Mouse (Mus musculus) T-helper 2 cell (primary cell): ENCODE data around the gene Usp21.
"Not testable (repeated sequence)": the region's sequence is repeated elsewhere in the genome, so short reads cannot be mapped to it uniquely, and the experiment has no call there.

Source experiments
- in situ Hi-C: fragments of 300-600 bp; cut with MboI, MseI; formaldehyde crosslinking; loops from one replicate; pipeline ENCODE4 v1.15.1; 2025; ENCODE audit warnings: high pct_unique_total_duplicates

Usp21 gene

GRCm38 (mm10) chr1:171245353-171245752 lies 42.4 kb downstream of the Usp21 start:
- in situ Hi-C loops = no loop called here

- in situ Hi-C loops = not testable (repeated sequence)
Observed at GRCm38 (mm10) chr1:171241952-171242351, 45.8 kb downstream of the Usp21 start.

GRCm38 (mm10) chr1:171240911-171241310 lies 46.9 kb downstream of the Usp21 start:
- in situ Hi-C loops = no loop called here

- in situ Hi-C loops = no loop called here
Observed at GRCm38 (mm10) chr1:171239992-171240744, 47.6 kb downstream of the Usp21 start.

GRCm38 (mm10) chr1:171238463-171238862 lies 49.3 kb downstream of the Usp21 start:
- in situ Hi-C loops = no loop called here

GRCm38 (mm10) chr1:171237438-171237837 lies 50.4 kb downstream of the Usp21 start:
- in situ Hi-C loops = no loop called here

- in situ Hi-C loops = no loop called here
Observed at GRCm38 (mm10) chr1:171235791-171236190, 52.0 kb downstream of the Usp21 start.

GRCm38 (mm10) chr1:171234538-171234937 lies 53.3 kb downstream of the Usp21 start:
- in situ Hi-C loops = no loop called here

- in situ Hi-C loops = no loop called here
Observed at GRCm38 (mm10) chr1:171234126-171234525, 53.7 kb downstream of the Usp21 start, which contains the start of gene Fcer1g. Gene Fcer1g (minus strand): TSS chr1:171234365.

- in situ Hi-C loops = no loop called here
Observed at GRCm38 (mm10) chr1:171232800-171233730, 54.7 kb downstream of the Usp21 start.

- in situ Hi-C loops = no loop called here
Observed at GRCm38 (mm10) chr1:171232348-171232747, 55.4 kb downstream of the Usp21 start.
